Mouse (Mus musculus) mature B cell (primary cell): ENCODE measurements around the gene Capn9.

Source experiments
- in situ Hi-C: fragments of 300-500 bp; cut with MboI; formaldehyde crosslinking; loops from 2 replicates; pipeline ENCODE4 v1.14.3; 2019

Gene Capn9

GRCm38 (mm10) chr8:124575811-124576210, at the start of gene Capn9:
Capn9 (plus strand) TSS chr8:124576111.
- in situ Hi-C loops, result no loop called here

- in situ Hi-C loops, result no loop called here
These were observed 49.6 kb upstream of the Capn9 start for GRCm38 (mm10) chr8:124526261-124526660.

- in situ Hi-C loops, result no loop called here
These were observed 45.8 kb upstream of the Capn9 start for GRCm38 (mm10) chr8:124530076-124530475.

GRCm38 (mm10) chr8:124530556-124530955, 45.4 kb upstream of the Capn9 start:
- in situ Hi-C loops, result no loop called here

- in situ Hi-C loops, result no loop called here
These were observed 44.9 kb upstream of the Capn9 start for GRCm38 (mm10) chr8:124530996-124531395.

- in situ Hi-C loops, result no loop called here
These were observed 43.3 kb upstream of the Capn9 start for GRCm38 (mm10) chr8:124532626-124533025.

GRCm38 (mm10) chr8:124535451-124535850, 40.5 kb upstream of the Capn9 start:
- in situ Hi-C loops, result no loop called here

- in situ Hi-C loops, result no loop called here
These were observed 35.0 kb upstream of the Capn9 start for GRCm38 (mm10) chr8:124540906-124541305.

GRCm38 (mm10) chr8:124542001-124542400, 33.9 kb upstream of the Capn9 start:
- in situ Hi-C loops, result no loop called here

- in situ Hi-C loops, result no loop called here
These were observed 32.6 kb upstream of the Capn9 start for GRCm38 (mm10) chr8:124543272-124543671.

- in situ Hi-C loops, result no loop called here
These were observed 29.5 kb upstream of the Capn9 start for GRCm38 (mm10) chr8:124546371-124546770.

- in situ Hi-C loops, result no loop called here
These were observed 29.1 kb upstream of the Capn9 start for GRCm38 (mm10) chr8:124546815-124547214.

- in situ Hi-C loops, result no loop called here
These were observed 28.6 kb upstream of the Capn9 start for GRCm38 (mm10) chr8:124547269-124547668.

GRCm38 (mm10) chr8:124548187-124548586, 27.7 kb upstream of the Capn9 start:
- in situ Hi-C loops, result no loop called here

- in situ Hi-C loops, result no loop called here
These were observed 24.8 kb upstream of the Capn9 start for GRCm38 (mm10) chr8:124551011-124551661.

- in situ Hi-C loops, result no loop called here
These were observed 20.7 kb upstream of the Capn9 start for GRCm38 (mm10) chr8:124555113-124555750.

- in situ Hi-C loops, result no loop called here
These were observed 19.7 kb upstream of the Capn9 start for GRCm38 (mm10) chr8:124556164-124556563.

- in situ Hi-C loops, result no loop called here
These were observed 19.3 kb upstream of the Capn9 start for GRCm38 (mm10) chr8:124556658-124557057.

- in situ Hi-C loops, result no loop called here
These were observed 18.4 kb upstream of the Capn9 start for GRCm38 (mm10) chr8:124557476-124557875.

GRCm38 (mm10) chr8:124567126-124567525, 8.8 kb upstream of the Capn9 start:
- in situ Hi-C loops, result no loop called here

GRCm38 (mm10) chr8:124567584-124567983, 8.3 kb upstream of the Capn9 start:
- in situ Hi-C loops, result no loop called here

GRCm38 (mm10) chr8:124569100-124569499, 6.8 kb upstream of the Capn9 start:
- in situ Hi-C loops, result no loop called here

GRCm38 (mm10) chr8:124569593-124569992, 6.3 kb upstream of the Capn9 start, which contains the start of gene Agt:
Agt (minus strand) TSS chr8:124569706.
- in situ Hi-C loops, result no loop called here
